Mouse (Mus musculus): ENCODE measurements around the gene Pm20d1.

The Pm20d1 gene

DNA sequence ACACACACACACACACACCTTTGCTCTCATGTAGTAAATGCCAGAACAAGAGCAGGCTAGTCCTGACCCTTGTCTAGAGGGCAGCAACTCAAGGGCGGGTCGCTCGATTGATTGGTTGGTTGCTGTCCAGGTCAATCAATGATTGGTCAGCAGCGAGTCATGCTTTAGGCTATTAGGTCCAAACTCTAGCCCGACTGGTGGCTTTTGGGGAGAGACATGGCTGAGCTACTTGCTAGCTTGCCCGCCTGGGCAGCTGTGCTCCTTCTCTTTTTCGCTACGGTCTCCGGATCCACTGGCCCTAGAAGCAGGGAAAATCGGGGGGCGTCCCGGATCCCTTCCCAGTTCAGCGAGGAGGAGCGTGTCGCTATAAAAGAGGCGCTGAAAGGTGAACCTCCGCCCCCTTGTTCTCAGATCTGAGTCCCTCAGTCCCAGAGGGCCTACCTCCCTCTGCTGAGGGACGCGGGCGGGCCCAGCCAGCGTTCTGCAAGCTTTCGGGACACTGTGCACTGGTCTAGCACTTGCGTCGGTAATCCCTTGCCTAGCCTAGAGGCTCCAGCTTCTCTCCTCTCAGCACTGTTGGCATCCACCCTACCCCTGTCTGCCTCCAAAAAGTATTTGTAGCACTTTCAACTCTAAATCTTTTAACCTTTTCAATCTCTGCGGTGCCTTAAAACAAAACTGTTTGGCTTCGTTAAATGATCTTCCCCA, at the start of gene Pm20d1:
Pm20d1 (plus strand) TSS at position 180 of the 708 bp plus-strand sequence.
- DNase-seq (ENCODE audit: low spot score in 2 of 2), result no peak

DNA sequence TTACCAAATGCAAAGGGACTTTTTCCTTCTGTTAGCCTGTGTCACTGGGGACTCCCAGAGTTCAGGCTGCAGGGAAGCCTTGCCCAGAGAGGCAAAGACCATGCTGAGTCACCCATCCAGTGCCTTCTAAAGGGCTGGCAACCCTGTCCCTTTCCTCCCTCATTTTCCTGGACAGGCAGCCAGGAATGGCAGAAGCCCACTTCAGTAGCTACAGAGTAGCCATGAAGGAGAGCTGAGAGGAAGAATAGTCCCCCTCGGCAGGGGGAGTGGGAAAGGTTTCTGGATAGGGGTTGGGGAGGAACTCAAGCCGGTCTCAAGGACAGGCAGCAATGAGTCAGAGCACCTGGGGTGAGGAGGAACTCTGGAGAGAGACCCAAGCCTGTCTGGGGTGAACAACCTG, 49.4 kb upstream of the Pm20d1 start:
- no peak for DNase-seq (ENCODE audit: low spot score in 2 of 2)

GRCm38 (mm10) chr1:131748636-131749035, 48.5 kb upstream of the Pm20d1 start:
- no peak for DNase-seq (ENCODE audit: low spot score in 2 of 2)

- no peak for DNase-seq (ENCODE audit: low spot score in 2 of 2)
These were observed 47.3 kb upstream of the Pm20d1 start for GRCm38 (mm10) chr1:131749706-131750545.

GRCm38 (mm10) chr1:131751181-131751890, 45.8 kb upstream of the Pm20d1 start:
- no peak for DNase-seq (ENCODE audit: low spot score in 2 of 2)

- DNase-seq (ENCODE audit: low spot score in 2 of 2), result no peak
These were observed 45.3 kb upstream of the Pm20d1 start for GRCm38 (mm10) chr1:131751891-131752311.

- DNase-seq (ENCODE audit: low spot score in 2 of 2), result no peak
These were observed 42.9 kb upstream of the Pm20d1 start for GRCm38 (mm10) chr1:131754212-131754829.

GRCm38 (mm10) chr1:131754916-131755315, 42.3 kb upstream of the Pm20d1 start:
- DNase-seq (ENCODE audit: low spot score in 2 of 2), result no peak

DNA sequence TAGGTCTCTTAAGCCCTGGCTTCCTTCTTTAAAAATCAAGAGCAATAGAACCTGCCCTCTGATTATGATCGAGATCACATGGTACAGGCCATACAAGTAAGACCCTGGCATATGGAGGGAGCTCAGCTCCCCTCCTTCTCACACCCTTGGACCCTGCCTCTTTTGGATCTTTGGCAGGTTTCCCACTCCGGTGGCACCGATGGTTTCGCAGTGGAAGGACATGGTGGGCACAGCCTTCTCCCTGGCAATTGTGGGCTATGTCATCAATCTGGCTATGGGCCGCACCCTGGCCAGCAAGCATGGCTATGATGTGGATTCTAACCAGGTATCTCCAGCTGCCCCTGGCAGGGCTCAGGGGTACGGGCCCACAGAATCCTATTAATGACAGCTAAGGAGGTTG, 40.0 kb upstream of the Pm20d1 start:
- DNase-seq (ENCODE audit: low spot score in 2 of 2), result no peak

GRCm38 (mm10) chr1:131758796-131759195, 38.4 kb upstream of the Pm20d1 start:
- no peak for DNase-seq (ENCODE audit: low spot score in 2 of 2)

- no peak for DNase-seq (ENCODE audit: low spot score in 2 of 2)
These were observed 37.3 kb upstream of the Pm20d1 start for GRCm38 (mm10) chr1:131759667-131760427.

GRCm38 (mm10) chr1:131760428-131760820, 36.8 kb upstream of the Pm20d1 start:
- DNase-seq (ENCODE audit: low spot score in 2 of 2), result no peak

- DNase-seq (ENCODE audit: low spot score in 2 of 2), result no peak
These were observed 35.9 kb upstream of the Pm20d1 start for GRCm38 (mm10) chr1:131761079-131761831.

DNA sequence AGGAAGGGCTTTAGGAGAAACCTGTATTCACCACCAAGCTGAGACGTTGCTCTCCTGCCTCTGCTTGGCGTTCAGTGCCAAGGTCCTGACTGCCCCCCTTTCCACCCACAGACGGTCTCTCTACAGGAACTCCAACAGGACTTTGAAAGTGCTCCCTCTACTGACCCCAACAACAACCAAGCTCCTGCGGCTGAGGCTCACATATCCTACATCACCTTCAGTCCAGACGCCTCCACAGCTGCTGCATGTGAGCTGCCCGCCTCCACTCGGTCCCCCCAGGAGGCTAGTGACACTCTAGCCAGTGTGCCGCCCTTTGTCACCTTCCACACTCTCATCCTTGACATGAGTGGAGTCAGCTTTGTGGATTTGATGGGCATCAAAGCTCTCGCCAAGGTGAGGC, 33.5 kb upstream of the Pm20d1 start:
- no peak for DNase-seq (ENCODE audit: low spot score in 2 of 2)

GRCm38 (mm10) chr1:131764581-131765338, 32.4 kb upstream of the Pm20d1 start:
- DNase-seq (ENCODE audit: low spot score in 2 of 2), result no peak

GRCm38 (mm10) chr1:131765357-131766001, 31.7 kb upstream of the Pm20d1 start:
- peak; percentile 39 to 47 for DNase-seq (ENCODE audit: low spot score in 2 of 2)

GRCm38 (mm10) chr1:131769296-131769695, 27.9 kb upstream of the Pm20d1 start:
- DNase-seq (ENCODE audit: low spot score in 2 of 2), result no peak

- DNase-seq (ENCODE audit: low spot score in 2 of 2), result no peak
These were observed 26.5 kb upstream of the Pm20d1 start for GRCm38 (mm10) chr1:131770656-131771055.

DNA sequence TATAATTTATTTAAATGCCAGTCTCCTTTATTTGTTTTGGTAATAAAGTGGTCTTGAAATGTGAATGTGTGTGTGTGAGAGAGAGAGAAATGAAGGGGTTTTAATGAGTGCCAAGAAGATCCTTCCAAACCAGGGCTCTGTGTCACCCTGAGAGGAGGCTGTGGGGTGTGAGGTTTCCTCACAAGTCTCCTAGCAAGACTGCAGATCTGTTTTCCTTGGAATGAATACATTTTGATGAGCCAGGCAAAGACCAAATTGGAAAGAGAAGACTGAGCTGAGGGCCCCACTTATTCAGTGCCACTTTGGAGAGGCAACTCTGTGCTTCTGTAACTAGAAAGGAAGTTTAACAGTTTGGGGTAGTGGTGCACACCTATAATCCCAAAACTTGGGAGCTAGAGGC, 25.7 kb upstream of the Pm20d1 start:
- no peak for DNase-seq (ENCODE audit: low spot score in 2 of 2)

Data from spleen, postnatal 36 days (tissue).